Mouse (Mus musculus): ENCODE results near the gene Esrrg. TPM values are rescaled to one million over a fixed set of nuclear protein-coding genes. Genes with fewer than 3 reads are reported as not detected.

Gene Esrrg
- polyA plus RNA-seq, 1 experiment = 1.0 TPM

DNA sequence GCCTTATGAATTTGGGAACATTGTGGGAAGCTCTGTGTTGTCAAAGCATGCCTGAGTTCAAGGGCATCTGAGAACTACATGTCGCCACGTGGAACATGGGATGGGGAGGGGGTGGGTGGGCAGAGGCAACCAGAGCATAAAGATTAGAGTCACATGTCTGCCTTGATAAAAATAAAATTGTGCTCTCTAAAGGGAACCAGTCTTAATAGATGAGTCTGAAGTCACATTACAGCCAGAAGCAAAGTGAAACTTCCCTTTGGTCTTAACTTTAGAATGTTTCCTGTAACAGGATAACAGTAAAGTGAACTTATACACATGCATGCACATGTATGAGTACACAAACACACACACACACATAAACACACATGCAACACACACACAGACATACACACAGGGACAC is 545.1 kb downstream of the Esrrg start:
- H3K27ac ChIP-seq (ENCODE audit: control insufficient read depth, insufficient read depth, low read length) = no peak overlapping the region
- WGBS = 80% methylated on average over 2 of the region's 2 CpGs
- no peak for DNase-seq

DNA sequence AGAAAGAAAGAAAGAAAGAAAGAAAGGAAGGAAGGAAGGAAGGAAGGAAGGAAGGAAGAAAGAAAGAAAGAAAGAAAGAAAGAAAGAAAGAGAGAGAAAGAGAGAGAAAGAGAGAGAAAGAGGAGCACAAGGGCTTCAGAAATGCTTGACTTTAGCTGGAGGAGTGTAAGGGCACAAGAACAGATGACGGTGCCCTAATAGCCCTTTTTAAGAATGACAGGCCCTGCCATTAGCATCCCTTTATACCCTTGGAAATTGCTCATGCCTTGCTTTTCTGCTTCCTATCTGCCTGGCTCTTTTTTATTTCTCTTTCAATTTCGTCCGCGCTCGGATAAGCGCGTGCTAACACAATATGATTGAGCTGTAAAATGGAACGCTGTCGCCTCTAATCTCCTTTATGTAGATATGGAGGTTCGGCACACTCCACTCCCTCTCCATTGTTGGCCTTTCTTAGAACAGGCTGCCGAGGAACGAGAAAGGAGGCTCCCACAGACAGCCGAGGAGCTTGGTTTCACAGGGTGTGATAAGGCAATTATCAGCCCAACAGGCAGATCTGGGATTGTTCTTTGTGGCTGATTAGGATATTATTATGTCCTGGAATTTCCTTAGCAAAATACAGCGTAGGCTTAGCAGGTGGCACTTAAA is 546.0 kb downstream of the Esrrg start:
- TF ChIP-seq POLR2A (IDR thresholded peaks at IDR 0.05; ENCODE audit: control insufficient read depth, extremely low read depth, insufficient read depth, low read length, poor library complexity) = no peak
- Histone ChIP-seq H3K4me3 (ENCODE audit: control insufficient read depth, insufficient read depth, low read length) (no peak overlapping the region), H3K36me3 (ENCODE audit: control insufficient read depth, insufficient read depth, low read length) (no peaks in the 10 kb centered on the region), H3K4me1 (replicated peaks; ENCODE audit: control insufficient read depth, insufficient read depth, low read length) (no peaks in the 10 kb centered on the region), H3K27ac (ENCODE audit: control insufficient read depth, insufficient read depth, low read length) (no peak overlapping the region), H3K27me3 (ENCODE audit: control insufficient read depth, insufficient read depth, low read length) (no peaks in the 10 kb centered on the region)
- WGBS = 91% methylated on average over 14 of the region's 14 CpGs
- no peak for DNase-seq

More for the DNA sequence above, 545.1 kb downstream of the Esrrg start:
- Histone ChIP-seq H3K36me3 (ENCODE audit: control insufficient read depth, insufficient read depth, low read length) (no peaks in the 10 kb centered on the region), H3K27me3 (ENCODE audit: control insufficient read depth, insufficient read depth, low read length) (no peaks in the 10 kb centered on the region), H3K4me3 (ENCODE audit: control insufficient read depth, insufficient read depth, low read length) (no peak overlapping the region), H3K4me1 (replicated peaks; ENCODE audit: control insufficient read depth, insufficient read depth, low read length) (no peaks in the 10 kb centered on the region)
- TF ChIP-seq CTCF (IDR thresholded peaks at IDR 0.05; ENCODE audit: borderline replicate concordance, control insufficient read depth, extremely low read depth, insufficient read depth, low read length, poor library complexity) (no peak), POLR2A (IDR thresholded peaks at IDR 0.05; ENCODE audit: control insufficient read depth, extremely low read depth, insufficient read depth, low read length, poor library complexity) (no peak)

- H3K4me1 ChIP-seq (replicated peaks; ENCODE audit: control insufficient read depth, insufficient read depth, low read length) = no peaks in the 10 kb centered on the region
- DNase-seq = no peak
- H3K27me3 ChIP-seq (ENCODE audit: control insufficient read depth, insufficient read depth, low read length) = no peaks in the 10 kb centered on the region
- no peak overlapping the region for H3K27ac ChIP-seq (ENCODE audit: control insufficient read depth, insufficient read depth, low read length)
- no peaks in the 10 kb centered on the region for H3K36me3 ChIP-seq (ENCODE audit: control insufficient read depth, insufficient read depth, low read length)
- 97% methylated on average over 22 of the region's 22 CpGs for WGBS
- TF ChIP-seq CTCF (IDR thresholded peaks at IDR 0.05; ENCODE audit: borderline replicate concordance, control insufficient read depth, extremely low read depth, insufficient read depth, low read length, poor library complexity) = no peak
- no peak for TF ChIP-seq POLR2A (IDR thresholded peaks at IDR 0.05; ENCODE audit: control insufficient read depth, extremely low read depth, insufficient read depth, low read length, poor library complexity)
- H3K4me3 ChIP-seq (ENCODE audit: control insufficient read depth, insufficient read depth, low read length) = no peak overlapping the region
Observed at GRCm38 (mm10) chr1:188155135-188155779, 546.7 kb downstream of the Esrrg start.

- no peaks in the 10 kb centered on the region for H3K4me1 ChIP-seq (replicated peaks; ENCODE audit: control insufficient read depth, insufficient read depth, low read length)
- no peak for TF ChIP-seq POLR2A (IDR thresholded peaks at IDR 0.05; ENCODE audit: control insufficient read depth, extremely low read depth, insufficient read depth, low read length, poor library complexity)
- no peak for TF ChIP-seq CTCF (IDR thresholded peaks at IDR 0.05; ENCODE audit: borderline replicate concordance, control insufficient read depth, extremely low read depth, insufficient read depth, low read length, poor library complexity)
- 97% methylated on average over 5 of the region's 5 CpGs for WGBS
- H3K36me3 ChIP-seq (ENCODE audit: control insufficient read depth, insufficient read depth, low read length) = no peaks in the 10 kb centered on the region
- DNase-seq = no peak
- H3K4me3 ChIP-seq (ENCODE audit: control insufficient read depth, insufficient read depth, low read length) = no peak overlapping the region
- no peaks in the 10 kb centered on the region for H3K27me3 ChIP-seq (ENCODE audit: control insufficient read depth, insufficient read depth, low read length)
- no peak overlapping the region for H3K27ac ChIP-seq (ENCODE audit: control insufficient read depth, insufficient read depth, low read length)
Observed at GRCm38 (mm10) chr1:188156520-188156919, 547.9 kb downstream of the Esrrg start.

DNA sequence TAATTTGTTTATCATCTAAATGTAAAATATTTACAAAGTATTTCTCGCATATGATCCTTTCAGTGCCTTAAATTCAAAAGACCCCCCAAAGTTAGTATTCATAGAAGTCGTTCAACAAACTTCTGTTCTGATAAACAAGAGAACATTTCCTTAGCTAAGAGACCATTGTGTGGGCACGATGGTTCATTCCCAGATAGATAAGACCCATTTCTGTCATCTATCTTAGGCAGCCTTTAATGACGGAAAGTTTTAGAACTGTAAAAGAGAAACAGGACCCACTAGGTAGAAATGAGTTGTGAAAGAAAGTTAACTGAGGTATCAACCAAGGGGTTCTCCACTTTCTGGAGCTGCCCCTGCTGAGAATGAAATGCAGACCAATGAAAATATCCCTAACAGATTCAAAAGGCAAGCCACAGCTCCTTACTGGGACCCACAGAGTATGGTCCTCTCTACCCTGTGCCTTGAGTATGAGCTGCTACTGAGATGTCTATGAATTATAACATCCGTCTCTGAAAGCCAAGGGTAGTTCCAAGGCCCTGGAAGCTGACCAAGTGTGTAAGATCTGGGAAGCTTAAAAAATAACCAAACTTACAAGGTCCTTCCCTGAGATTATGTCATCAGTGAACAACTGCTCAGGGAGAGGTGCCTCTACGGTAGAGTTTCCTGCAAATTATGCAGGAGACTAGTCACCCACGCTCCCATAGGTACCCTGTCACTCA is 548.8 kb downstream of the Esrrg start:
- TF ChIP-seq CTCF (IDR thresholded peaks at IDR 0.05; ENCODE audit: borderline replicate concordance, control insufficient read depth, extremely low read depth, insufficient read depth, low read length, poor library complexity) (no peak), POLR2A (IDR thresholded peaks at IDR 0.05; ENCODE audit: control insufficient read depth, extremely low read depth, insufficient read depth, low read length, poor library complexity) (no peak)
- Histone ChIP-seq H3K27me3 (ENCODE audit: control insufficient read depth, insufficient read depth, low read length) (no peaks in the 10 kb centered on the region), H3K36me3 (ENCODE audit: control insufficient read depth, insufficient read depth, low read length) (no peaks in the 10 kb centered on the region), H3K4me3 (ENCODE audit: control insufficient read depth, insufficient read depth, low read length) (no peak overlapping the region), H3K4me1 (replicated peaks; ENCODE audit: control insufficient read depth, insufficient read depth, low read length) (no peaks in the 10 kb centered on the region), H3K27ac (ENCODE audit: control insufficient read depth, insufficient read depth, low read length) (no peak overlapping the region)
- DNase-seq = no peak
- WGBS = 85% methylated on average over 7 of the region's 7 CpGs

DNA sequence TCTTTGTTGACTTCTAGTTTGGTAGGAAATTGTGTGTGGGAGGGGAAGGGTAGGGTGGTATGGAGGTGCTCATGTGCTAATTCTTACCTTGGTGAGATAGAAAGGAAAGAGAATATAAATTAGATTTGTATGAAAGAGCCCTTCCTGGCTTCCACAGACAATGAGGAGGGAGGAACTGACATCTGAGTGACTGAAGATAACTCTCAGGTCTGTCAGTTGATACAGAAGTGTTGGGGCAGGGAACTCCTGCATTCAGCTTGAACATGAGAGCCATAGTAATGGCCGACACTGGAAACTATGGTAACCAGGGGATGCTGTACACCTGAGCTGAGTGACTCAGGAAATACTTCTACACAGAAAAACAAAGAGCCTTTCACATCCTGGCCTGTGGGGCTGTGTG is 550.1 kb downstream of the Esrrg start:
- WGBS = 79% methylated on average over 1 of the region's 1 CpGs
- Histone ChIP-seq H3K4me3 (ENCODE audit: control insufficient read depth, insufficient read depth, low read length) (no peak overlapping the region), H3K36me3 (ENCODE audit: control insufficient read depth, insufficient read depth, low read length) (no peaks in the 10 kb centered on the region), H3K27me3 (ENCODE audit: control insufficient read depth, insufficient read depth, low read length) (no peaks in the 10 kb centered on the region), H3K4me1 (replicated peaks; ENCODE audit: control insufficient read depth, insufficient read depth, low read length) (no peaks in the 10 kb centered on the region), H3K27ac (ENCODE audit: control insufficient read depth, insufficient read depth, low read length) (no peak overlapping the region)
- TF ChIP-seq POLR2A (IDR thresholded peaks at IDR 0.05; ENCODE audit: control insufficient read depth, extremely low read depth, insufficient read depth, low read length, poor library complexity) = no peak
- TF ChIP-seq CTCF (IDR thresholded peaks at IDR 0.05; ENCODE audit: borderline replicate concordance, control insufficient read depth, extremely low read depth, insufficient read depth, low read length, poor library complexity) = no peak
- DNase-seq = no peak
